Mouse (Mus musculus): Measurements from ENCODE around the gene N6amt1. TPM values are rescaled to one million over a fixed set of nuclear protein-coding genes. Genes with fewer than 3 reads are reported as not detected.

N6amt1 gene
- polyA plus RNA-seq, 1 experiment from 2014 or later, result 9.2 TPM

DNA sequence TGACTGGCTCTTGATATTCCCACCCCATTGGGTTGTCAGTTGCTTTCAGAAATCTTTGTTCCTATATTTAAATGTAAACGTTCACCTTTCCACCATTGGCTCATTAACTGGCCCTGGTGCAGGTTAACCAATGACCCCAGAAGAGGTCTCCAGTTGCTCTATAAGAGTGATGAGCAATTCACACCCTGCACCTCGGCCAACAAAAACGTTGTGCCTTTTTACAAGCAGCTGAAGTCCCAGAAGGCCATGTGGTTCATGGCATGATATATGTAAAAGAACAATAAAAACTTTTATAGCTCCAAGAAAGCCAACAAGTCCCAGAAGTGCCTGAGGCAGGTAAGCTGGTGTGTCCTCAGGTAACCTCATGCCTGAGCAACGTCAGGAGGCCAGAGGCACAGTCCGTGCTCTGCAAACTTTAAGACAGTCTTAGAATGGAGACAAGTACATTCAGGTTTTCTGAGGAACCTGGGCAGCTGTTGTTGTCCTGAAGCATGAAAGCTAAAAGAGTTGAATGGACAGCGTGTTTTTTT is 12.9 kb upstream of the N6amt1 start:
- 69% methylated on average over 6 of the region's 6 CpGs for WGBS (ENCODE audit: insufficient replicate concordance)
- Histone ChIP-seq H3K27ac (no peak overlapping the region), H3K27me3 (peaks cover 7% of the 10 kb centered on the region; the same call in 1 of the 2 replicates), H3K4me2 (no peak overlapping the region), H3K9me3 (replicated peaks) (no peaks in the 10 kb centered on the region), H3K4me3 (replicated peaks) (no peak overlapping the region), H3K4me1 (replicated peaks) (no peaks in the 10 kb centered on the region), H3K36me3 (no peaks in the 10 kb centered on the region), H3K9ac (no peak overlapping the region)
- DNase-seq, result no peak
- ATAC-seq (ENCODE audit: low read depth), result no peak

GRCm38 (mm10) chr16:87348133-87348532 is 5.9 kb upstream of the N6amt1 start:
- no peaks in the 10 kb centered on the region for H3K4me1 ChIP-seq (replicated peaks)
- ATAC-seq (ENCODE audit: low read depth), result no peak
- no peak overlapping the region for H3K27ac ChIP-seq
- H3K27me3 ChIP-seq, result peaks cover 9% of the 10 kb centered on the region; the same call in 1 of the 2 replicates
- no peak overlapping the region for H3K9ac ChIP-seq
- H3K9me3 ChIP-seq (replicated peaks), result no peaks in the 10 kb centered on the region
- H3K36me3 ChIP-seq, result no peaks in the 10 kb centered on the region
- 78% methylated on average over 2 of the region's 2 CpGs for WGBS (ENCODE audit: insufficient replicate concordance)
- no peak overlapping the region for H3K4me2 ChIP-seq
- no peak for DNase-seq
- H3K4me3 ChIP-seq (replicated peaks), result no peak overlapping the region

- H3K27me3 ChIP-seq, result no peaks in the 10 kb centered on the region
- H3K4me3 ChIP-seq (replicated peaks), result no peak overlapping the region
- no peak overlapping the region for H3K27ac ChIP-seq
- H3K4me1 ChIP-seq (replicated peaks), result peaks cover 8% of the 10 kb centered on the region
- DNase-seq (no peak), ATAC-seq (ENCODE audit: low read depth) (no peak)
- H3K36me3 ChIP-seq, result peaks cover 6% of the 10 kb centered on the region; the same call in 1 of the 2 replicates
- H3K9ac ChIP-seq, result no peak overlapping the region
- H3K4me2 ChIP-seq, result no peak overlapping the region
- no peaks in the 10 kb centered on the region for H3K9me3 ChIP-seq (replicated peaks)
- 45% methylated on average over 5 of the region's 5 CpGs for WGBS (ENCODE audit: insufficient replicate concordance)
These were observed 2.4 kb upstream of the N6amt1 start for GRCm38 (mm10) chr16:87351386-87352105.

DNA sequence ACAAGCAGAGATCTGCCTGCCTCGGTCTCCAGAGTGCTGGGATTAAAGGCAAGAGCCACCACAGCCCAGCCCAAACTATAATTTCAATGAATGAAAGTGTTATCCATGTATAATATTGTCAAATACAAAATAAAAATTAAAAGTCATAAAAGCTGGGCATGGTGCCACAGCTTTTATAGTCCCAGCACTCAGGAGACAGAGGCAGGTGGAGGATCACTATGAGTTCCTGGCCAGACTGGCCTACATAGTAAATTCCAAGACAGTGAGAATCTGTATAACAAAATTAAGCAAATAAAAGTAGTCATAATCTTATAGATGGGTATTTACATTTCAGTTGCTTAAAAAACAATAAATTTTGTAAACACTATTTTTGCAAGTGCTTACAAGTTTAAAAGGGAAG is 380 bp upstream of the N6amt1 start:
- no peak for ATAC-seq (ENCODE audit: low read depth)
- H3K9me3 ChIP-seq (replicated peaks), result no peaks in the 10 kb centered on the region
- no peak for DNase-seq
- no peak overlapping the region for H3K27ac ChIP-seq
- peaks cover 8% of the 10 kb centered on the region for H3K4me1 ChIP-seq (replicated peaks)
- WGBS (ENCODE audit: insufficient replicate concordance), result 80% methylated on average over 1 of the region's 1 CpGs
- H3K36me3 ChIP-seq, result peaks cover 20% of the 10 kb centered on the region
- H3K9ac ChIP-seq, result no peak overlapping the region
- H3K27me3 ChIP-seq, result no peaks in the 10 kb centered on the region
- H3K4me3 ChIP-seq (replicated peaks), result peak overlapping the region; percentile 80; the same call in 1 of the 2 replicates
- H3K4me2 ChIP-seq, result peak overlapping the region; percentile 64

- H3K9ac ChIP-seq, result 0 out of 2 replicates have a peak overlapping the region, but pooled peaks have one; percentile 75
- H3K27ac ChIP-seq, result no peak overlapping the region
These were observed 763 bp downstream of the N6amt1 start for GRCm38 (mm10) chr16:87354748-87355147.

DNA sequence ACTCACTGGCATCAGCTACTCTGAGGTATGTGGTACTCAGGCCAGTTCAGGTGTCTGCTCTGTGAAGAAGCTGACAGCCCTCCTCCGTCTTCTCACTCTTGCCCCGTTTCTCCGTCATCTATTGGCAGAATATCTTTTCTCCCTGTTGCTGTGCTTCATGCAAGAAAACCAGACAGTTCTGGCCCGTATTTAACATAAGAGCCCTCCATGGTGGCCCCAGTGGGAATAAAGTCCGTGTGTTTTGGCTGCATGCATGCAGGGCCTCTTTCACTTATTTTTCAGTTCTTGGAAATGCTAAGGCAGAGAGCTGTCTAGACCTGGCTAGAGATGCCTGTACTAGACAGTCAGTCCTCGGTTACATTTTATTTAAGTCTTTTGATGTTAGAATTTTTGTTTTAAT is 6.1 kb downstream of the N6amt1 start:
- H3K4me1 ChIP-seq (replicated peaks), result 0 out of 2 replicates have a peak, but pooled peaks cover under 1% of the 10 kb centered on the region
- DNase-seq, result no peak
- no peak for ATAC-seq (ENCODE audit: low read depth)
- peaks cover 58% of the 10 kb centered on the region for H3K36me3 ChIP-seq
- no peak overlapping the region for H3K27ac ChIP-seq
- no peaks in the 10 kb centered on the region for H3K9me3 ChIP-seq (replicated peaks)
- no peaks in the 10 kb centered on the region for H3K27me3 ChIP-seq
- no peak overlapping the region for H3K9ac ChIP-seq
- H3K4me2 ChIP-seq, result no peak overlapping the region
- WGBS (ENCODE audit: insufficient replicate concordance), result 79% methylated on average over 6 of the region's 6 CpGs
- no peak overlapping the region for H3K4me3 ChIP-seq (replicated peaks)

More at GRCm38 (mm10) chr16:87354748-87355147, 763 bp downstream of the N6amt1 start:
- Histone ChIP-seq H3K4me1 (replicated peaks) (peaks cover 8% of the 10 kb centered on the region), H3K27me3 (no peaks in the 10 kb centered on the region), H3K9me3 (replicated peaks) (no peaks in the 10 kb centered on the region), H3K36me3 (peaks cover 27% of the 10 kb centered on the region), H3K4me2 (peak overlapping the region; percentile 64), H3K4me3 (replicated peaks) (peak overlapping the region; percentile 80)
- ATAC-seq (ENCODE audit: low read depth) (no peak), DNase-seq (no peak)
- WGBS (ENCODE audit: insufficient replicate concordance), result 75% methylated on average over 7 of the region's 7 CpGs

DNA sequence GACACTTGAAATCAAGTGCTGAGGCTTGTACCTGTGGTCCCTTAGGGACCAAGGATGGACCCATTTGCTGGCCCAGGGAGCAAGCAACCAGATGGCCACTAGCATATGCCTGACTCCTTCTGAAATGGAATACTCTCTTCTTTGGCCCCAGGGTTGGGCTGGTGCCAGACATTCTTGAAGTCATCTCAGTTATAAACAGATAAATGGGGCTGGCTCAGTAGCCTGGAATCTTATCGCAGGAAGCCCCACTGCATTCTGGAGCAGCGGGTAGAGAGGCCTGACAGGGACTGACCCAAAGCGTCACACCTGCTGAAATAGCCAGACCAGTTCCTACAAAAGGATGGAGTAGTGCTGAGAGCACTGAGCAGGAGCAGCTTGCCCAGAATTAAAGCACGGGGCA is 10.2 kb downstream of the N6amt1 start:
- DNase-seq (no peak), ATAC-seq (ENCODE audit: low read depth) (no peak)
- Histone ChIP-seq H3K4me2 (no peak overlapping the region), H3K4me3 (replicated peaks) (no peak overlapping the region), H3K9me3 (replicated peaks) (no peaks in the 10 kb centered on the region), H3K36me3 (peaks cover 45% of the 10 kb centered on the region), H3K27ac (no peak overlapping the region), H3K27me3 (no peaks in the 10 kb centered on the region), H3K9ac (no peak overlapping the region), H3K4me1 (replicated peaks) (no peaks in the 10 kb centered on the region)
- 85% methylated on average over 4 of the region's 4 CpGs for WGBS (ENCODE audit: insufficient replicate concordance)

- Histone ChIP-seq H3K4me1 (replicated peaks) (no peaks in the 10 kb centered on the region), H3K4me2 (no peak overlapping the region), H3K27me3 (no peaks in the 10 kb centered on the region), H3K27ac (no peak overlapping the region), H3K9ac (no peak overlapping the region), H3K4me3 (replicated peaks) (no peak overlapping the region), H3K36me3 (peaks cover 44% of the 10 kb centered on the region), H3K9me3 (replicated peaks) (no peaks in the 10 kb centered on the region)
- DNase-seq (no peak), ATAC-seq (ENCODE audit: low read depth) (no peak)
- WGBS (ENCODE audit: insufficient replicate concordance), result 75% methylated on average over 10 of the region's 10 CpGs
These were observed 12.1 kb downstream of the N6amt1 start for GRCm38 (mm10) chr16:87366035-87366434.

DNA sequence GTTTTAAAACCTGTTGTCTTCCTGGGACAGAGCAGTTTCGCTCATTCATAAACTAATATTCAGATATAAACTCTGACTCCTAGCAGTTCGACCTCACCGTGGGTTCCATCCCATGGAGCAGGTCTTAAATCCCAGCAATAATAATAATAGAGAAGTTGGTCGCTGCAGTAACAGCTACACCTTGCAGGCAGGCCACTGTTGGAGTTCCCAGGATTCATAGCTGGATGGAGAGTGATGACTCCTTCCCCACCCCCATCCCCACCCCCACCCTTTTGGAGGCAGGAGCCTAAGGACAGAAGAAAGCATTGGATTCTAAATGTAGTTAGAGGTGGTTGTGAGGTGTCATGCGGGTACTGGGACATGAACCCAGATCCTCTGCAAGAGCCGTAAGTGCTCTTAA is 12.5 kb downstream of the N6amt1 start:
- DNase-seq, result no peak
- Histone ChIP-seq H3K36me3 (peaks cover 44% of the 10 kb centered on the region), H3K9me3 (replicated peaks) (no peaks in the 10 kb centered on the region), H3K27ac (no peak overlapping the region), H3K9ac (no peak overlapping the region), H3K27me3 (no peaks in the 10 kb centered on the region), H3K4me3 (replicated peaks) (no peak overlapping the region), H3K4me2 (no peak overlapping the region), H3K4me1 (replicated peaks) (no peaks in the 10 kb centered on the region)
- WGBS (ENCODE audit: insufficient replicate concordance), result 83% methylated on average over 6 of the region's 6 CpGs
- no peak for ATAC-seq (ENCODE audit: low read depth)

GRCm38 (mm10) chr16:87382996-87383395 is 29.0 kb downstream of the N6amt1 start:
- WGBS (ENCODE audit: insufficient replicate concordance), result 93% methylated on average over 2 of the region's 2 CpGs
- H3K4me1 ChIP-seq (replicated peaks), result no peaks in the 10 kb centered on the region
- DNase-seq, result no peak
- no peak overlapping the region for H3K9ac ChIP-seq
- ATAC-seq (ENCODE audit: low read depth), result no peak
- no peaks in the 10 kb centered on the region for H3K27me3 ChIP-seq
- no peak overlapping the region for H3K4me3 ChIP-seq (replicated peaks)
- H3K27ac ChIP-seq, result no peak overlapping the region
- peaks cover 74% of the 10 kb centered on the region for H3K36me3 ChIP-seq
- H3K9me3 ChIP-seq (replicated peaks), result no peaks in the 10 kb centered on the region
- H3K4me2 ChIP-seq, result no peak overlapping the region

DNA sequence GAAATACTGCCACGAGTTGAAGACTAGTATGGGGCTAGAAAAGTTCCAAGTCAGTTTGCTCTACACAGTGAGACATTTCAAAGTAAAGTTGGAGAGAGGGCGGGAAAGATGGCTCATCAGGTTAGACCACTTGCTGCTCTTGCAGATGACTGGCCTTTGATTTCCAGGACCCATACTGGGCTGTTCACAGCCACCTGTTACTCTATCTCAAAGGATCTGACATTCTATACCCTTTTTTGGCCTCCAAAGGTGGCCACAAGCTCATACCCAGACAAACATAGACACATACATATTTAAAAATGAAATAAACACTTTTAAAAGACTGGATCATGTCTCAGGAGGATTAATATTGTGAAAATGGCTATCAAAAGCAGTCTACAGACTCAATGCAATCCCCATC is 30.4 kb downstream of the N6amt1 start:
- no peak overlapping the region for H3K9ac ChIP-seq
- H3K9me3 ChIP-seq (replicated peaks), result no peaks in the 10 kb centered on the region
- H3K4me2 ChIP-seq, result no peak overlapping the region
- H3K4me1 ChIP-seq (replicated peaks), result no peaks in the 10 kb centered on the region
- H3K27me3 ChIP-seq, result no peaks in the 10 kb centered on the region
- DNase-seq (no peak), ATAC-seq (ENCODE audit: low read depth) (no peak)
- H3K4me3 ChIP-seq (replicated peaks), result no peak overlapping the region
- WGBS (ENCODE audit: insufficient replicate concordance), result 63% methylated on average over 2 of the region's 2 CpGs
- peaks cover 77% of the 10 kb centered on the region for H3K36me3 ChIP-seq
- no peak overlapping the region for H3K27ac ChIP-seq

Data from liver, embryonic 13.5 days (tissue).